Mouse (Mus musculus) lung, postnatal 0 days (tissue): ENCODE results near the gene P4ha1. TPM values are rescaled to one million over a fixed set of nuclear protein-coding genes. Genes with fewer than 3 reads are reported as not detected.
A peak's percentile ranks its signal among the peaks of the same experiment; 100 is the strongest.

Experiments
- ATAC-seq: fragments of 200-750 bp; cut with Nextera tagmentation; 2 replicates; pipeline ENCODE4 v1.8.0; 2017; ENCODE audit warnings: moderate library complexity
- DNase-seq: peaks from one replicate; pipeline ENCODE4 v3.0.0-alpha.2; 2016; ENCODE audit warnings: low spot score
- H3K27ac ChIP-seq: fragments of 300-500 bp; sonication (generic); 2 replicates; pipeline ENCODE4 v1.5.1; 2014; ENCODE audit warnings: antibody characterized with exemption, mild to moderate bottlenecking, low read length, mixed read lengths
- H3K27me3 ChIP-seq: fragments of 300-500 bp; sonication (generic); replicated peaks from 2 replicates; pipeline ENCODE4 v1.6.1; 2014; ENCODE audit warnings: low read length, mixed read lengths; ENCODE audit not compliant: insufficient read depth
- H3K36me3 ChIP-seq: fragments of 300-500 bp; sonication (generic); 2 replicates; pipeline ENCODE4 v1.6.1; 2014; ENCODE audit warnings: low read length, mixed read lengths; ENCODE audit not compliant: insufficient read depth
- H3K4me1 ChIP-seq: fragments of 300-500 bp; sonication (generic); 2 replicates; pipeline ENCODE4 v1.6.1; 2014; ENCODE audit warnings: antibody characterized with exemption, low read depth, low read length, mixed read lengths; ENCODE audit not compliant: insufficient read depth
- H3K4me2 ChIP-seq: fragments of 300-500 bp; sonication (generic); replicated peaks from 2 replicates; pipeline ENCODE4 v1.6.1; 2014; ENCODE audit warnings: low read depth, mild to moderate bottlenecking, low read length, moderate library complexity, mixed read lengths
- H3K4me3 ChIP-seq: fragments of 300-500 bp; sonication (generic); 2 replicates; pipeline ENCODE4 v1.5.1; 2014; ENCODE audit warnings: low read depth, low read length
- H3K9ac ChIP-seq: fragments of 300-500 bp; sonication (generic); replicated peaks from 2 replicates; pipeline ENCODE4 v1.6.1; 2014; ENCODE audit warnings: low read depth, mild to moderate bottlenecking
- H3K9me3 ChIP-seq: fragments of 300-500 bp; sonication (generic); 2 replicates; pipeline ENCODE4 v1.6.1; 2016; ENCODE audit warnings: low read length, mixed read lengths
- CTCF ChIP-seq: IDR thresholded peaks from 2 replicates; pipeline ENCODE4 v1.5.1; 2016; ENCODE audit warnings: antibody characterized with exemption, mild to moderate bottlenecking
- EP300 ChIP-seq: IDR thresholded peaks from 2 replicates; pipeline ENCODE4 v1.6.1; 2016; ENCODE audit warnings: antibody characterized with exemption, mild to moderate bottlenecking, control low read depth
- WGBS: fragments of 180-500 bp; shearing (Covaris S2); extraction: QIAGEN DNeasy Blood & Tissue Kit; methylation state at CpG from one replicate; pipeline ENCODE4 v1.1.7; 2014; 5-methylcytosine and 5-hydroxymethylcytosine counted together
- polyA plus RNA-seq: library from polyadenylated mRNA; unstranded; fragments of >200 nt; fragmentation: Nextera tagmentation; extraction: Ambion mirVana; gene quantifications from 2 replicates; pipeline ENCODE4 v1.2.1, GENCODE M21; 2015

The P4ha1 gene
- polyA plus RNA-seq, 1 experiment from 2014 or later, result 40.6 TPM

DNA sequence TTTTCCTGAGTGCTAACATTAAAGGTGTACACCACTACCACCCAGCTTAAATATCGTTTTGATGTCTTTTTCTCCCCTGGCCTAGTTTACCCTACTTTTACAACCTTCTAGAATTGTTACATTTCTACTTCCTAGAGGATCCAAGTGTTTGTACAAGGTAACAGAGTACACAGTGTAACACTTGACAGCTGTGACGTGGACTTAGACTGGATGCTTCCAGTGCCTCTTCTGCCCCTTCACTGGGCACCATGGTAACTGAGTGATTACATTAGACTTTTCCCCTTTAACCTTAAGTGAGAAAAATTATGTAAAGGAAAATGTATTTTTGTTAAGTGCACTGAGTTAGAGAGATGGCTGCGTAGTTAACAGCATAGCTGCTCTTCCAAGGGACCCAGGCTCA, 41.5 kb downstream of the P4ha1 start:
- H3K4me1 ChIP-seq, result no peaks in the 10 kb centered on the region; the same call in 1 of the 2 replicates
- no peaks in the 10 kb centered on the region for H3K27me3 ChIP-seq
- no peak overlapping the region for H3K4me3 ChIP-seq
- whole genome bisulfite sequencing, result 55% methylated on average over 3 of the region's 3 CpGs
- H3K9me3 ChIP-seq, result no peaks in the 10 kb centered on the region
- no peak overlapping the region for H3K9ac ChIP-seq
- no peak overlapping the region for H3K4me2 ChIP-seq
- DNase-seq, result peak; percentile 96
- peaks cover 41% of the 10 kb centered on the region; the same call in 1 of the 2 replicates for H3K36me3 ChIP-seq
- TF ChIP-seq CTCF (no peak), EP300 (peak; percentile 99)
- ATAC-seq, result peak; percentile 88
- H3K27ac ChIP-seq, result peak overlapping the region; percentile 82

DNA sequence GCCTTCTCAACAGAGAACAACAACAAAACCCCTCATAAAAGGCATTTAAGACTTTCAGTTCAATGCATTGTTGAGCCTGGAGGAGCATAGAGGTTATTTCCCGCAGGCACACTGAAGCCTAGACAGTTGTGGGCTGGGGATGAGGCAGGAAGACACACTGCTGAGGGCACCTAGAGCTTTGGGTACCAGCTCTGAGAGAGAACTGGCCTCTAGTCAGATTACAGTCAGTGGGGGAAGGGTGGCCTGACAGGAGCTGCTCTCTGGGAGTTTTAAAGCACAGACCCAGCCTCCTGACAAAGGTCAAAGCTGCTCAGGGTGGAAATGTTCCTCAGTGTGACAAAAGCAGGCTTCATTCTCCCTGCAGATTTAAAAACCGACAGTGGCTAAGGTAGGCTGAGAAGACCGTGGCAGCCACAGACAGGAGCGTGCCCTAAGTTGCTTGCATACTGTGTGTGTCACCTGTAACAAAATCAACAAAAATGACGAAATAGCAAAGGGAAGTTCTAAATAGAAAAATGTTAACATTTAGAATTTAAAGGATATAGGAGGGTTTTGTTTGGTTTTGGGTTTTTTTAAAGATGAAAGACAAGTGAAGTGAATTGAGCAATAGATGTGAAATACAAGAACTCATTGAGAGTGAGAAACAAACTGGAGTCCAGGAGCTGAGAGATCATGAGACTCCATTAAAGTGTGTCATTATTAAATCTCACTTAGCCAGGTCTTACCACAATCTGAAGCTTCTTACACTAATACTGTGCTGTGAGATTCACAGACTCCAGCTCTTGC, 42.9 kb downstream of the P4ha1 start:
- no peaks in the 10 kb centered on the region for H3K9me3 ChIP-seq

DNA sequence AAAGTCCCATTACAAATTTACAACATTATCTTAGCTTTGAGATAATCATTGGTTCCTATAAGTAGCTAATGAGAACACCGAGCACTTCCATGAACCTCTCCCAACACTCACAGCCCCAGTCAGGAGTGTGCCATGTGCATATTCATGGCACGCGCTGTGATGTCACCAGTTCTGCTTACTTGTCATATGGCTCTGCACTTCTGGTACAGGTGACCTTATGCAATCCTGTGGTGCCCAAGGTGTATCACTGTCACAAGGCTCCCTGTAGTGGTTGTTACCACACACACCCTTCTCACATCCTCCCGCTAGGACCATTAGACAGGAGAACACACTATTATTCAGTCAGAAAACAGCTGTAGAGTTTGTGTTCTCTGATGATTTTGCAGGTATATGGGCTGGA, 43.6 kb downstream of the P4ha1 start:
- H3K27ac ChIP-seq, result peak overlapping the region; percentile 80
- H3K9me3 ChIP-seq, result no peaks in the 10 kb centered on the region
- H3K27me3 ChIP-seq, result no peaks in the 10 kb centered on the region
- no peak overlapping the region for H3K4me2 ChIP-seq
- H3K4me3 ChIP-seq, result no peak overlapping the region
- peak; percentile 62 for DNase-seq
- peaks cover 48% of the 10 kb centered on the region; the same call in 1 of the 2 replicates for H3K36me3 ChIP-seq
- TF ChIP-seq EP300 (no peak; the same call in 1 of the 2 replicates), CTCF (no peak)
- peak; percentile 34 for ATAC-seq
- WGBS, result 83% methylated on average over 4 of the region's 4 CpGs
- no peaks in the 10 kb centered on the region; the same call in 1 of the 2 replicates for H3K4me1 ChIP-seq
- no peak overlapping the region for H3K9ac ChIP-seq

More for the DNA sequence above, 42.9 kb downstream of the P4ha1 start:
- H3K4me3 ChIP-seq, result no peak overlapping the region
- DNase-seq (peak; percentile 74), ATAC-seq (peak; percentile 34)
- H3K27ac ChIP-seq, result peak overlapping the region; percentile 82
- H3K4me2 ChIP-seq, result no peak overlapping the region
- H3K36me3 ChIP-seq, result peaks cover 49% of the 10 kb centered on the region; the same call in 1 of the 2 replicates
- no peak overlapping the region for H3K9ac ChIP-seq
- TF ChIP-seq EP300 (peak; percentile 84), CTCF (no peak)
- no peaks in the 10 kb centered on the region; the same call in 1 of the 2 replicates for H3K4me1 ChIP-seq
- WGBS, result 59% methylated on average over 5 of the region's 5 CpGs
- H3K27me3 ChIP-seq, result no peaks in the 10 kb centered on the region

DNA sequence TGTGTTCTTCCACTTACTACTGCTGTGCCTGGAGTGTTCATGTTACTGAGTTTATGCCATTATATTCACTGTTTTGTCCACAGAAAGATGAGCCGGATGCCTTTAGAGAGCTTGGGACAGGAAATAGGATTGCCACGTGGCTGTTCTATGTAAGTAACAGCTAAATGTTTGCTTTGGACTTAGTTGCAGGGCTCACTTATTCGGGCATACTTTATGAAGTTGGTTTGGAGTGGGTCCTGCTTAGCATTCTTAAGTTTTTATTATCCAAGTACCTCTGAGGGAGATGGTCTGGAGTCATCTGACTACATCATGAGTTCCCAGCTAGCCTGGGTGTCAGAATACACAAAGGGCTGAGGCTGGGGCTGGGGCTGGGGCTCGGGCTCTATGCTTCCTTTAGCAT, 44.1 kb downstream of the P4ha1 start:
- Histone ChIP-seq H3K9me3 (no peaks in the 10 kb centered on the region), H3K9ac (no peak overlapping the region), H3K36me3 (peaks cover 44% of the 10 kb centered on the region; the same call in 1 of the 2 replicates), H3K27me3 (no peaks in the 10 kb centered on the region), H3K4me2 (no peak overlapping the region), H3K27ac (peak overlapping the region; percentile 80), H3K4me3 (no peak overlapping the region), H3K4me1 (no peaks in the 10 kb centered on the region; the same call in 1 of the 2 replicates)
- WGBS, result 49% methylated on average over 4 of the region's 4 CpGs
- DNase-seq, result peak; percentile 81
- ATAC-seq, result peak; percentile 38
- peak; percentile 16; the same call in 1 of the 2 replicates for TF ChIP-seq EP300
- no peak for TF ChIP-seq CTCF

DNA sequence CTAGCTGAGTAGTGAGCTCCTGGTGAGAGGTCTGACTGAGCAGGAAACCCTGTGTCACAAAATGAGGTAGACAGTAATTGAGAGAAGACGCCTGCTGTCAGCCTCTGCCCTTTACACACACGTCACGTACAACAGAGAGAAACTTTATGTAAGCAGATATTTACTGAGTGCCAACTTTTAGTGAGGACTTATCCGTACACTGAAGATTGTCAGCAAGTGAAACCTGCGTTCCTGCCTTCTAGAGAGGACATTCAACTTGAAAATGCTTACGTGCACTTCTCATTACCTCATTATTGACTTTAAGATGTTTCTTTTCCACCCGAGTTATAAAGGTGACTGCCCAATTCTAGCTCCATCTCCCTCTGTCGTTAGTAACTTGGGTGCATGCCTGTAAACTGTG, 45.6 kb downstream of the P4ha1 start:
- Histone ChIP-seq H3K36me3 (peaks cover 43% of the 10 kb centered on the region; the same call in 1 of the 2 replicates), H3K9me3 (no peaks in the 10 kb centered on the region)
- TF ChIP-seq EP300 (peak; percentile 64; the same call in 1 of the 2 replicates), CTCF (no peak)

DNA sequence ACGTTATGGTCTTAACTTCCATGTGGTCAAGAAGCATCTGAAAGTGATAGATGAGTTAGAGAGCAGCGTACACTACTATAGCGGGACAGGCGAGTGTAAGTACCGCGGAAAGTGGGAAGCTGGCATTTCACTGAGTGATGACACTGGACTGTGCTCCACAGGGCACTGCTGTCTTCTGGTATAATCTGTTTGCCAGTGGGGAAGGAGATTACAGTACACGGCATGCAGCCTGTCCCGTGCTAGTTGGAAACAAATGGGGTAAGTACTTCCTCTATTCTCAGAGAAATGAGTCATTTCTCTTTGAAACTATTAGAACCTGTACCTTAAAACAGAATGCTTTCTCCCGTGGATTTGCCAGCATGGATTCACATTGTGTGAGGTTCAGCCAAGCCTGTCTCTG, 46.3 kb downstream of the P4ha1 start:
- Histone ChIP-seq H3K9me3 (no peaks in the 10 kb centered on the region), H3K4me1 (no peaks in the 10 kb centered on the region; the same call in 1 of the 2 replicates), H3K27me3 (no peaks in the 10 kb centered on the region), H3K4me2 (no peak overlapping the region), H3K27ac (peak overlapping the region; percentile 79), H3K9ac (no peak overlapping the region), H3K36me3 (peaks cover 47% of the 10 kb centered on the region; the same call in 1 of the 2 replicates), H3K4me3 (no peak overlapping the region)
- WGBS, result 82% methylated on average over 9 of the region's 9 CpGs
- DNase-seq (peak; percentile 35), ATAC-seq (no peak)
- TF ChIP-seq EP300 (no peak), CTCF (no peak)

More for the DNA sequence above, 45.6 kb downstream of the P4ha1 start:
- Histone ChIP-seq H3K9ac (no peak overlapping the region), H3K27ac (peak overlapping the region; percentile 79), H3K4me1 (no peaks in the 10 kb centered on the region; the same call in 1 of the 2 replicates), H3K4me3 (no peak overlapping the region), H3K4me2 (no peak overlapping the region), H3K27me3 (no peaks in the 10 kb centered on the region)
- DNase-seq, result peak; percentile 66
- WGBS, result 63% methylated on average over 8 of the region's 8 CpGs
- peak; percentile 19 for ATAC-seq
